Mouse (Mus musculus) midbrain, embryonic 16.5 days (tissue): ENCODE data around the gene Fshr. TPM values are rescaled to one million over a fixed set of nuclear protein-coding genes. Genes with fewer than 3 reads are reported as not detected.
A peak's percentile ranks its signal among the peaks of the same experiment; 100 is the strongest.

ENCODE experiments used
- ATAC-seq: fragments of 200-750 bp; cut with Nextera tagmentation; 2 replicates; pipeline ENCODE4 v1.8.0; 2017; ENCODE audit warnings: moderate TSS enrichment
- H3K27ac ChIP-seq: fragments of 300-500 bp; sonication (generic); 2 replicates; pipeline ENCODE4 v1.5.1; 2014; ENCODE audit warnings: mild to moderate bottlenecking, low read length, mixed read lengths
- H3K27me3 ChIP-seq: fragments of 300-500 bp; sonication (generic); 2 replicates; pipeline ENCODE4 v1.6.1; 2014; ENCODE audit warnings: low read depth, low read length, mixed read lengths; ENCODE audit not compliant: control insufficient read depth, insufficient read depth
- H3K36me3 ChIP-seq: fragments of 300-500 bp; sonication (generic); 2 replicates; pipeline ENCODE4 v1.6.1; 2014; ENCODE audit warnings: mild to moderate bottlenecking, low read length, moderate library complexity, mixed read lengths; ENCODE audit not compliant: control insufficient read depth, insufficient read depth
- H3K4me1 ChIP-seq: fragments of 300-500 bp; sonication (generic); 2 replicates; pipeline ENCODE4 v1.6.1; 2014; ENCODE audit warnings: mild to moderate bottlenecking, low read length, mixed read lengths; ENCODE audit not compliant: control insufficient read depth, insufficient read depth
- H3K4me2 ChIP-seq: fragments of 300-500 bp; sonication (generic); 2 replicates; pipeline ENCODE4 v1.6.1; 2014; ENCODE audit warnings: mild to moderate bottlenecking, low read length, mixed read lengths
- H3K4me3 ChIP-seq: fragments of 300-500 bp; sonication (generic); 2 replicates; pipeline ENCODE4 v1.5.1; 2014; ENCODE audit warnings: low read depth, mild to moderate bottlenecking, low read length, moderate library complexity, mixed read lengths
- H3K9ac ChIP-seq: fragments of 300-500 bp; sonication (generic); 2 replicates; pipeline ENCODE4 v1.6.1; 2014; ENCODE audit warnings: low read depth, low read length, mixed read lengths
- H3K9me3 ChIP-seq: fragments of 300-500 bp; sonication (generic); replicated peaks from 2 replicates; pipeline ENCODE4 v1.6.1; 2014; ENCODE audit warnings: mild to moderate bottlenecking, low read length, mixed read lengths; ENCODE audit not compliant: control insufficient read depth, poor library complexity, severe bottlenecking
- WGBS: fragments of 180-500 bp; shearing (Covaris S2); extraction: QIAGEN DNeasy Blood & Tissue Kit; methylation state at CpG from one replicate; pipeline ENCODE4 v1.1.7; 2014; 5-methylcytosine and 5-hydroxymethylcytosine counted together
- polyA plus RNA-seq: library from polyadenylated mRNA; unstranded; fragments of >200 nt; fragmentation: Nextera tagmentation; extraction: Ambion mirVana; gene quantifications from 2 replicates; pipeline ENCODE4 v1.2.1, GENCODE M21; 2015

Gene Fshr
- polyA plus RNA-seq, 1 experiment from 2014 or later = not detected

- H3K4me3 ChIP-seq = no peak overlapping the region
- H3K27ac ChIP-seq = no peak overlapping the region
- no peak overlapping the region for H3K4me2 ChIP-seq
- H3K36me3 ChIP-seq = no peaks in the 10 kb centered on the region
- no peak for ATAC-seq
- no peaks in the 10 kb centered on the region for H3K27me3 ChIP-seq
- WGBS = 60% methylated on average over 7 of the region's 7 CpGs
- no peaks in the 10 kb centered on the region for H3K4me1 ChIP-seq
- no peak overlapping the region for H3K9ac ChIP-seq
- no peaks in the 10 kb centered on the region for H3K9me3 ChIP-seq
These were observed 191.8 kb downstream of the Fshr start for GRCm38 (mm10) chr17:89008680-89009079.

- H3K4me2 ChIP-seq = no peak overlapping the region
- no peak overlapping the region for H3K9ac ChIP-seq
- H3K9me3 ChIP-seq = no peaks in the 10 kb centered on the region
- no peaks in the 10 kb centered on the region for H3K36me3 ChIP-seq
- H3K27ac ChIP-seq = no peak overlapping the region
- no peaks in the 10 kb centered on the region for H3K4me1 ChIP-seq
- H3K4me3 ChIP-seq = no peak overlapping the region
- no peaks in the 10 kb centered on the region for H3K27me3 ChIP-seq
- WGBS = 52% methylated on average over 5 of the region's 5 CpGs
- ATAC-seq = no peak
These were observed 194.5 kb downstream of the Fshr start for GRCm38 (mm10) chr17:89005959-89006358.

GRCm38 (mm10) chr17:88999907-89000306 lies 200.6 kb downstream of the Fshr start:
- H3K27me3 ChIP-seq = no peaks in the 10 kb centered on the region
- no peak overlapping the region for H3K9ac ChIP-seq
- H3K36me3 ChIP-seq = no peaks in the 10 kb centered on the region
- no peak for ATAC-seq
- no peak overlapping the region for H3K4me3 ChIP-seq
- H3K4me1 ChIP-seq = no peaks in the 10 kb centered on the region
- no peak overlapping the region for H3K4me2 ChIP-seq
- no peak overlapping the region for H3K27ac ChIP-seq
- no peaks in the 10 kb centered on the region for H3K9me3 ChIP-seq

- Histone ChIP-seq H3K27ac (no peak overlapping the region), H3K4me3 (no peak overlapping the region), H3K4me2 (no peak overlapping the region), H3K36me3 (no peaks in the 10 kb centered on the region), H3K4me1 (no peaks in the 10 kb centered on the region), H3K9me3 (no peaks in the 10 kb centered on the region), H3K9ac (no peak overlapping the region), H3K27me3 (no peaks in the 10 kb centered on the region)
- ATAC-seq = no peak
- 75% methylated on average over 1 of the region's 1 CpGs for WGBS
These were observed 202.2 kb downstream of the Fshr start for GRCm38 (mm10) chr17:88998243-88998642.

GRCm38 (mm10) chr17:88991238-88991637 lies 209.2 kb downstream of the Fshr start:
- H3K27ac ChIP-seq = no peak overlapping the region
- no peak overlapping the region for H3K4me2 ChIP-seq
- no peak overlapping the region for H3K4me3 ChIP-seq
- H3K36me3 ChIP-seq = no peaks in the 10 kb centered on the region
- no peaks in the 10 kb centered on the region for H3K27me3 ChIP-seq
- no peak overlapping the region for H3K9ac ChIP-seq
- no peaks in the 10 kb centered on the region for H3K4me1 ChIP-seq
- no peaks in the 10 kb centered on the region for H3K9me3 ChIP-seq
- ATAC-seq = no peak
- 84% methylated on average over 4 of the region's 4 CpGs for WGBS

- no peaks in the 10 kb centered on the region for H3K9me3 ChIP-seq
- no peaks in the 10 kb centered on the region for H3K27me3 ChIP-seq
- H3K9ac ChIP-seq = no peak overlapping the region
- H3K4me1 ChIP-seq = no peaks in the 10 kb centered on the region
- H3K4me3 ChIP-seq = no peak overlapping the region
- H3K4me2 ChIP-seq = no peak overlapping the region
- H3K27ac ChIP-seq = no peak overlapping the region
- H3K36me3 ChIP-seq = no peaks in the 10 kb centered on the region
- ATAC-seq = no peak
- 71% methylated on average over 10 of the region's 10 CpGs for WGBS
These were observed 219.6 kb downstream of the Fshr start for GRCm38 (mm10) chr17:88980708-88981355.

- Histone ChIP-seq H3K9me3 (no peaks in the 10 kb centered on the region), H3K4me3 (no peak overlapping the region), H3K4me2 (no peak overlapping the region), H3K9ac (no peak overlapping the region), H3K27ac (no peak overlapping the region), H3K27me3 (no peaks in the 10 kb centered on the region), H3K36me3 (no peaks in the 10 kb centered on the region), H3K4me1 (no peaks in the 10 kb centered on the region)
- WGBS = 85% methylated on average over 3 of the region's 3 CpGs
- ATAC-seq = no peak
These were observed 225.9 kb downstream of the Fshr start for GRCm38 (mm10) chr17:88974538-88974937.

GRCm38 (mm10) chr17:88966028-88966427 lies 234.4 kb downstream of the Fshr start:
- 52% methylated on average over 3 of the region's 3 CpGs for WGBS
- Histone ChIP-seq H3K9me3 (no peaks in the 10 kb centered on the region), H3K4me3 (no peak overlapping the region), H3K27me3 (no peaks in the 10 kb centered on the region), H3K4me1 (no peaks in the 10 kb centered on the region), H3K27ac (no peak overlapping the region), H3K9ac (no peak overlapping the region), H3K36me3 (no peaks in the 10 kb centered on the region), H3K4me2 (no peak overlapping the region)
- ATAC-seq = no peak

GRCm38 (mm10) chr17:88954011-88954410 lies 246.5 kb downstream of the Fshr start:
- Histone ChIP-seq H3K4me3 (no peak overlapping the region), H3K4me2 (no peak overlapping the region), H3K27ac (no peak overlapping the region), H3K27me3 (no peaks in the 10 kb centered on the region), H3K36me3 (no peaks in the 10 kb centered on the region), H3K9ac (no peak overlapping the region), H3K9me3 (no peaks in the 10 kb centered on the region), H3K4me1 (no peaks in the 10 kb centered on the region)
- peak; percentile 62; the same call in 1 of the 2 replicates for ATAC-seq
- WGBS = 41% methylated on average over 5 of the region's 5 CpGs
